ENCODE assay signal across 10 mouse cellular contexts in the genomic region with DNA sequence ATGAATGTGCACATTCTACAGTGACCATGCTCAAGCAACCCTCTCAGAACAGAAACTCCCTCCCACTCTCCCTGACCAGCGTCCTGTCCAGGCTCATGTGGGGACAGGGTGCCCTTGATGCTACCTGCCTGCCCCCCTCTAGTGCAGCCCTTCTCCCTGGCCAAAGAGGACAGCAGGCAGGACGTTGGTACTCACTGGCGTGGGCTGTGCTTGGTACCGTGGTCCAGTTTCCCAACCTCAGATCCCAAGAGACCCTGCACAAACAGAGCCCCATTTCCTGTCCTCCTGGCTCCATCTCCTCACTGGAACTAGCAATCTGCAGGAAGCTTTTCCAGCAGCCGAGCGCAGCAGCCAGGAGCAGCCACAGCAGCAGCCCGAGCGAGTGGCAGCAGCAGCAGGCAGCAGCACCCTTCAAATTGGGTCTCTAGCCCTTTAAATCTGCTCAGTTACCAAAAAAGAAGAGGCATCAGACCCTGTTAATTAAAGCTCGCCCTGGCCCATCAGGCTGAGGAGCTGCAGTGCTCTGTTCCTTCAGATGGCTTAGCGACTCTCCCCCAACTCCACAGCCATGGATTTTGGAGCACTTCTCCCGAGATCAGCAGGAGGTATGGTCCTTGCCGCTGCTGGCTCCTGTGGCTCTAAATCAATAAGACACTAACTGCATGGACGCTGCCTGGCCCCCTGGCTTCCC. TPM values are rescaled to one million over a fixed set of nuclear protein-coding genes. Genes with fewer than 3 reads are reported as not detected.
DNase-seq lines count a peak whose midpoint lies in the region.
"Had no signal": no experiment of that assay in that cellular context is flagged by ENCODE, and none has a peak within 500 bp of the region (broad histone marks: within the 10 kb centered on the region; RNA-seq: fewer than 3 reads in every experiment).

A gene (minus strand): TSS at position 410 of the 691 bp plus-strand sequence.

- no peaks in the 10 kb centered on the region for H3K27me3 ChIP-seq in limb, embryonic 10.5 days (ENCODE audit: low read depth, poor library complexity, severe bottlenecking)

- peak within 1 kb of the TSS; percentile 31 for H3K4me3 ChIP-seq in limb, embryonic 10.5 days

- H3K4me1 ChIP-seq in limb, embryonic 10.5 days, result peaks cover 30% of the 10 kb centered on the region

- H3K9me3 ChIP-seq in limb, embryonic 10.5 days (replicated peaks), result no peaks in the 10 kb centered on the region

- WGBS in limb, embryonic 10.5 days, result 18% methylated on average over 13 of the region's 13 CpGs

- H3K36me3 ChIP-seq in limb, embryonic 10.5 days, result no peaks in the 10 kb centered on the region

- intact Hi-C loops in left cerebral cortex, postnatal 10 days (cut with DNase I), result no loop called here

- peak within 1 kb of the TSS; percentile 31; the same call in 1 of the 2 replicates for H3K27ac ChIP-seq in limb, embryonic 10.5 days

- peak; percentile 10 for DNase-seq in adrenal gland, postnatal 14 days
- no peak for DNase-seq in adrenal gland, adult 18-20 months (ENCODE audit: low spot score in 2 of 2)
- peak; percentile 20 to 43 for DNase-seq in left cerebral cortex, postnatal 10 days (ENCODE audit: extremely low spot score in 1 of 2, low spot score in 2 of 2)
- DNase-seq in left cerebral cortex, adult 11 months (ENCODE audit: low spot score), result no peak
- DNase-seq in limb, embryonic 10.5 days (ENCODE audit: low spot score), result peak; percentile 44
- DNase-seq in right cerebral cortex, postnatal 14 days, result peak; percentile 28
- DNase-seq in urinary bladder, postnatal 4 days (ENCODE audit: low spot score in 2 of 2), result no peak
- DNase-seq in gastrocnemius, postnatal 4 days (ENCODE audit: low spot score in 2 of 2), result no peak

RNA-seq across cellular contexts. Expression of the gene that starts here (rescaled TPM):
- total RNA-seq in adrenal gland, postnatal 14 days (2021), result not detected in 2 replicates
- not detected for total RNA-seq in adrenal gland, adult 18-20 months (2021)
- not detected for total RNA-seq in left cerebral cortex, postnatal 10 days (2021)
- not detected in 2 replicates for polyA plus RNA-seq in limb, embryonic 10.5 days (2016; fragmentation: Nextera tagmentation; extraction: Ambion mirVana)
- total RNA-seq in gastrocnemius, postnatal 4 days (2021), result not detected
- total RNA-seq: liver, adult 2 months had no signal
- polyA plus RNA-seq: liver, adult 2 months; stomach, embryonic 14.5 days had no signal

Comparison
In these comparisons a context has a peak if more than half of its experiments do, and no peak if none do; other contexts are left out.
1. Peak in DNase-seq in adrenal gland, postnatal 14 days; RNA of the gene not detected or under 1 TPM.
2. Peak in DNase-seq in left cerebral cortex, postnatal 10 days; RNA of the gene not detected or under 1 TPM.
3. Peak in DNase-seq, H3K4me3 ChIP-seq and H3K27ac ChIP-seq in limb, embryonic 10.5 days; RNA of the gene not detected or under 1 TPM.